Mouse (Mus musculus) inflammation-experienced regulatory T-cells, adult 16 weeks (primary cell): Measurements from ENCODE around the gene Themis2. TPM values are rescaled to one million over a fixed set of nuclear protein-coding genes. Genes with fewer than 3 reads are reported as not detected.

ENCODE experiments used
- polyA plus RNA-seq: library from polyadenylated mRNA; unstranded; fragments of 100-300 nt; shearing (Covaris generic); gene quantifications from one replicate; pipeline ENCODE4 v1.2.1, GENCODE M21; 2017

Themis2 gene
- polyA plus RNA-seq, result 3.1 TPM

DNA sequence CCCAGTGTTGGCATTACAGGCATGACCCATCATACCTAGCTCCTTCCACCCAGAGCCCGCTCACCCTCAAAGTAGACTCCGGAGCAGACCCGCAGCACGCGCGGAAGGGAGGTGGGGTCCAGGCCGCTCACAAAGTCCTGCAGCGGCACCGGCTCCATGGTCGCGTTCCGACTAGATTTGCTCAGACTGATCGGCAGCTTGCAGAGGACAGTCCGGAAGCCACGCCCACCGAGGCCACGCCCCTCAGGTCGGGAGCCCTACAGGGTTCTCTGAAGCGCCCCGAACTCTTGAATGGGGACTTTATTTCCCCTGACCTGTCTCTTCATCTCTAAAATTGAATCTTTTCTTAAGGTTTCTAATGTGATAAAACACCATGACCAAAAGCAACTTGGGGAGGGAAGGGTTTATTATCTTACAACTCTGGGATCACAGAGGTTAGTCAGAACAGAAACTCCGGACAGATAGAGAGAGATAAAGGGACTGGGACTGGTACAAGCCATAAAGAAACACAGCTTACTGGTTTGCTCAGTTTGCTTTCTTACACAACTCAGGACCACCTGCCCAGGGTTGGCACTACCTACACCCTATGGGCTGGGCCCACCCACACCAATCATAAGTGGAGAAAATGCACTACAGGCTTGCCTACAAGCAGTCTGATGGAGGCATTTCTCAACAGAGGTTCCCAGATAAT is at the start of gene Themis2:
TSS of gene Themis2 (minus strand) at position 192 of the 691 bp plus-strand sequence.

DNA sequence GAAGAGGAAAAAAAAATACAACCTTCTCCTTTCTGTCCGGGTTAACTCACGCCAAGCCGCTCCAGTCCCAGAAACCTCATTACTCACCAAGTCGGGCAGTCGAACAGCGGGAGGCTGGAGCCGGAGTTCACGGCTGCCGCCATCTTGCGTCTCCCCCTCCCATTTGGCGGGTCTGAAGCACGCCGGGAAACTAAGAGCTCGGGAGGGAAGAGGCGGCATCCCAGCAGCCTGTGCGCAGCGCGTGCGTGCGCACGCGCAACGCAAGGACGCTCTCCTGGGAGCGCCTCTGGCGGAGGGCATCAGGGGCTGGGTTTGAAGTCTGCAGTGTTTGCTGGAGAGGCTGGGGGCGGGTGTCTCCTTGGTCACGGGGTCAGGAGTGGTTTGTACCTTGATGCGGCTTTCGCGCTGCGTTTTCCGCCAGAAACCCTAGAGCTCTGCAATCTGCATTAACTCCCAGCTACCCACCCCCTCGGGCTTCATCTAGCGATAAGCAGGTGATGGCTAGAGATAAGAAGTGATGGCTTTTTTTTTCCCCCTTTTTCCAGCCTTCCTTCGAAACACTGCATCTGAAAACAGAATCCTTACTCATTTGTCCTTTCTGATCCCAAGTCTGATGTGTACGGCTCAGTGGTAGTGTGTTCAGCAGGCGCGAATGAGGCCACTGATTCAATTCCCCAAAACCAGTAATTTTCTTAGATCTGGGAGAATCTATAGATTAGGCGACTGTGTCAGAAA is 47.0 kb upstream of the Themis2 start, which contains the start of gene Ppp1r8:
TSS of gene Ppp1r8 (minus strand) at position 200 of the 735 bp plus-strand sequence.

DNA sequence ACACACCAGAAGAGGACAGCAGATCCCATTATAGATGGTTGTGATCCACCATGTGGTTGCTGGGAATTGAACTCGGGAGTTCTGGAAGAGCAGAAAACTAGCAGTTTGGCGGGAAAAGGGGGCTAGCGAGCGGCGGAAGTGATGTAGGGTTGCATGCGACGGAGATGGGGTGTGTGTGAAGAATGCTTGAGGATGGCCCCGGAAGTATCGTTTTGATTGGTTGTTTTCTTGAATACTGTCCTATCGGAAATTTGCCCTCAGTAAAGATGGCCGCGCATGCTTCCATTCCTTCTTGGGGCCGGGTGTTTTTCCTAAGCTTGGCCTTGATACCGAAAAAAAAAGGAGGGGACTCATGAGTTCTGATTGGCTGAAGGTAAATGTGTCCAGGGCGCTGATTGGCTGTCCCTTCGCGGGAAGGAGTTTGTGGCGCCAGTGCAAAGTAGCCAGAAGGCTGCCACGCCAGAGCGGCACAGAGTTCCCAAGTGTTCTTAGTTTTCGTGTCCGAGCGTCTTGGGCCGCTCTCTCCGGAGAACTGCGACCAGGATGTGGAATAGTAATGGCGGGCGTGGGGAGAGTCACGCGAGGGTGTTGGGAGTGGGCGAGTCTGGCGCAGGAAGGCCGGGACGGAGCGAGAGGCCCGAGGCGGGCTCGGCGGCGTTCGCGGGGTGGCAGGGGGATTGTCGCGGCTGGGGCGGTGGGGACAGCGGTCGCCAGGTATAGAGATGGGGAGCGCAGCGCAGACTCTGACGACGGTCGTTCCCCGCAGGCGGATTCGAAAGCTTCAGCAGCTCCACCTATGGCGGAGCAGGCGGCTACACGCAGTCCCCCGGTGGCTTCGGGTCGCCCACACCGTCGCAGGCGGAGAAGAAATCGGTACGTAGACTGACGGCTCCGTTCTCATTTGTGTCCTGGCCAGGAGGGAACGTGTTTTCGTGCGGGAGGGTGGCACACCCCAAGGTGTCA is 28.0 kb downstream of the Themis2 start, which contains the start of gene Rpa2:
TSS of gene Rpa2 (plus strand) at position 419 of the 963 bp plus-strand sequence.

DNA sequence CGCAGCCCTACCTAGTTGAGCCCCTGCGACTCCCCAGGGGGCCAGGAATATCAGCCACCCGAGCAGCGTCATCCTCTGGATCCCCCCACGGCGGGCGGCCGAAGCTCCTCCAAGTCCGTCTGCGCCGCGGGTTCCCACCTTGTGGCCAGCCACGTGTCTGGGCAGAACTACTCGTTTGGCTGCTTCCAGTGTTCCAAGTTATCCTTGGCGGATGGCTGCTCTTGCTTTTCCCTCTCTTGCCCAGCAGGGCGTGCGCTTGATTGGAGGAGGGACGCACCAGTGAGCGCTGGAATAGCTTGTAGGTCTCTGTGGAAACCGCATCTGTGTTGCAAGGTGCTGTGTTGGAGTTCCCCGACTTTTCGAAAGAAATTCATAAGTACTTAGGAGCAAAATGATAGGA is 39.2 kb downstream of the Themis2 start, which contains the start of gene Smpdl3b:
TSS of gene Smpdl3b (minus strand) at position 279 of the 400 bp plus-strand sequence.

DNA sequence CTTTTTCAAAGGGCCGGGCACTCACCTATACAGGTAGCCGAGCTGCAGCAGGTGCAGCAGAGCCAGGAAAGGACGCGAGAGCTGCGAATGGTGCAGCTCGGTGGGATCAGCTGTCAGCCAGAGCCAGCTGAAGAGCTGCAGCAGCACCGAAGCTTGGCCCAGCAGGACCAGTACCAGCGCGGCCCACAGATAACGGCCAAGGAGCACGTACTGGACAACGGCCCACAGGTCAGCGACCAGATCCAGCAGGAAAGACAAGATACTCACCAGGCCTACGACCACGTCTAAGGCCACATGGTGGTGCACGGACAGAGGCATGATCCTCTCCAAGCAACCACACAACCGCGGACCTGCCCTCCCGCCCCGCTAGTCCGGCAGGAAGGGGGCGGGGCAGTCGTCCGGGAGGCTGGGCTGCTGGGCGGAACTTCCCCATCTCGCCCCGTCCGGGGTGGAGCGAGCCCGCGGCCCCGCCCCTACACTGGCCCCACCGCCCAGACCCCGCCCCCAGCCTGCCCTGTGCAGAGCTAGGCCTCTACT is 64.0 kb downstream of the Themis2 start, which contains the start of gene Xkr8:
TSS of gene Xkr8 (minus strand) at position 399 of the 537 bp plus-strand sequence.

Other genes starting within 250 kb of the Themis2 start
- gene Ptafr, start 232.3 kb downstream of the Themis2 start, polyA plus RNA-seq, result 0.83 TPM
- gene Eya3, start 157.4 kb downstream of the Themis2 start, polyA plus RNA-seq, result 37.8 TPM
- 8.1 TPM for gene Xkr8, start 63.8 kb downstream of the Themis2 start, polyA plus RNA-seq
- gene Smpdl3b, start 39.1 kb downstream of the Themis2 start, polyA plus RNA-seq, result 2.6 TPM
- gene Rpa2, start 28.1 kb downstream of the Themis2 start, polyA plus RNA-seq, result 69.4 TPM
- gene Ppp1r8, start 46.8 kb upstream of the Themis2 start, polyA plus RNA-seq, result 55.3 TPM
- gene Stx12, start 88.1 kb upstream of the Themis2 start, polyA plus RNA-seq, result 44.6 TPM
- 27.1 TPM for gene Fam76a, start 126.2 kb upstream of the Themis2 start, polyA plus RNA-seq
- gene Fgr, start 177.7 kb upstream of the Themis2 start, polyA plus RNA-seq, result 5.7 TPM
- 6.7 TPM for gene Ahdc1, start 214.9 kb upstream of the Themis2 start, polyA plus RNA-seq